Comparison of ENCODE assay signal across 21 mouse cellular contexts in genomic region chr1:52947895-52948294, GRCm38 (mm10).
DNase-seq lines count a peak whose midpoint lies in the region; ATAC-seq and TF ChIP-seq lines count a peak whose summit lies in the region.
"Had no signal": no experiment of that assay in that cellular context is flagged by ENCODE, and none has a peak within 500 bp of the region (broad histone marks: within the 10 kb centered on the region; RNA-seq: fewer than 3 reads in every experiment).

No protein-coding gene starts in this region.

- H3K27ac ChIP-seq in testis, adult 2 months (ENCODE audit: control insufficient read depth, insufficient read depth, low read depth, low read length), result no peak overlapping the region
- H3K27ac ChIP-seq: embryonic facial prominence, embryonic 12.5 days; forebrain, embryonic 12.5 days; heart, adult 2 months; heart, embryonic 15.5 days; hindbrain, embryonic 10.5 days; hindbrain, embryonic 14.5 days had no signal

- peak overlapping the region; percentile 39; the same call in 1 of the 2 replicates for H3K4me3 ChIP-seq in testis, adult 2 months (ENCODE audit: control insufficient read depth, low read depth, low read length)
- H3K4me3 ChIP-seq: embryonic facial prominence, embryonic 12.5 days; forebrain, embryonic 12.5 days; heart, adult 2 months; heart, embryonic 15.5 days; hindbrain, embryonic 10.5 days had no signal

- H3K27me3 ChIP-seq in testis, adult 2 months (ENCODE audit: control insufficient read depth, insufficient read depth, low read length), result no peaks in the 10 kb centered on the region
- H3K27me3 ChIP-seq: embryonic facial prominence, embryonic 12.5 days; forebrain, embryonic 12.5 days; heart, embryonic 15.5 days had no signal

- TF ChIP-seq POLR2A in testis, adult 2 months (IDR thresholded peaks at IDR 0.05; ENCODE audit: control insufficient read depth, low read depth, low read length), result peak; percentile 52; the same call in 1 of the 2 replicates

- no peaks in the 10 kb centered on the region for H3K36me3 ChIP-seq in testis, adult 2 months (ENCODE audit: control insufficient read depth, insufficient read depth, low read length)
- H3K36me3 ChIP-seq: embryonic facial prominence, embryonic 12.5 days; forebrain, embryonic 12.5 days; G1E; heart, embryonic 15.5 days; hindbrain, embryonic 10.5 days had no signal

- no peak for DNase-seq in cerebellum, postnatal 4 days (ENCODE audit: low spot score in 2 of 2)
- DNase-seq in testis, postnatal 10 days (ENCODE audit: low spot score), result no peak
- peak; percentile 62 for DNase-seq in cerebellum, adult 9-11 months
- no peak for DNase-seq in right cerebral cortex, postnatal 4 days
- no peak for DNase-seq in layer of hippocampus, postnatal 10 days (ENCODE audit: low spot score in 2 of 2)
- DNase-seq: adrenal gland, postnatal 10 days; B cell, adult 2 months; gastrocnemius, postnatal 10 days; heart, adult 2 months; heart, postnatal 14 days had no signal

- peaks cover 4% of the 10 kb centered on the region for H3K4me1 ChIP-seq in testis, adult 2 months (ENCODE audit: control insufficient read depth, insufficient read depth, low read length)

- no peak for TF ChIP-seq CTCF in testis, adult 2 months (IDR thresholded peaks at IDR 0.05; ENCODE audit: control insufficient read depth, insufficient read depth, insufficient replicate concordance, low read depth, low read length)

- ATAC-seq in cerebellum, adult (ENCODE audit: insufficient number of reproducible peaks, low FRiP score, low TSS enrichment), result peak; percentile 69
- ATAC-seq: CD4-positive, CD25-positive, alpha-beta regulatory T cell, adult 4 months; forebrain, embryonic 16.5 days; intestine, embryonic 16.5 days had no signal
